In the genomic region with DNA sequence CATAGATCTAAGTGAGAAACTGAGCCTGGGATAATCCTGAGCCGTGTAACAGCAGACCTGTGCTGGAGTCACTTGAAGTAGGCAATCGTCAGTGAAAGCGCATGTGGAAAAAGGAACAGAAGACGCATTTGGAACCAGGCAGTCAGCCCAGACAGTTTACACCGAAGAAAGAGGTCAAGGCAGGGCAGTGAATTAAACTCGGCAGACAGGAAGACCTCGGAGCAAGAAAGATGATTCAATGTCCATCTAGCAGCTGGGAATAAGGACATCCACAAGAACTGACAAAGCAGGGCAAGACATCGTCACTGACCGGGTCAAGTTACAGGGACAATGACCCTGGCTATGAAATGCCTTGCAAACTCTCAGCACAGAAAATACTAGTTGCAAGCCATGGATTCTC, we compare ENCODE assay signal across 29 mouse cellular contexts. TPM values are rescaled to one million over a fixed set of nuclear protein-coding genes. Genes with fewer than 3 reads are reported as not detected.
DNase-seq lines count a peak whose midpoint lies in the region; ATAC-seq lines count a peak whose summit lies in the region.
"Had no signal": no experiment of that assay in that cellular context is flagged by ENCODE, and none has a peak within 500 bp of the region (broad histone marks: within the 10 kb centered on the region; RNA-seq: fewer than 3 reads in every experiment).

No protein-coding gene starts in this region.

- no peaks in the 10 kb centered on the region for H3K9me3 ChIP-seq in kidney, embryonic 16.5 days (ENCODE audit: low read length)
- H3K9me3 ChIP-seq: embryonic facial prominence, embryonic 12.5 days; embryonic facial prominence, embryonic 15.5 days; hindbrain, embryonic 13.5 days; intestine, embryonic 15.5 days had no signal

- H3K9ac ChIP-seq in kidney, embryonic 16.5 days (replicated peaks; ENCODE audit: low read length): no peak overlapping the region
- H3K9ac ChIP-seq: embryonic facial prominence, embryonic 12.5 days; embryonic facial prominence, embryonic 15.5 days; forebrain, postnatal 0 days; hindbrain, embryonic 13.5 days; intestine, embryonic 15.5 days had no signal

- ATAC-seq in kidney, embryonic 16.5 days (ENCODE audit: low FRiP score, low TSS enrichment): no peak
- ATAC-seq: forebrain, embryonic 14.5 days; forebrain, postnatal 0 days; hindbrain, embryonic 16.5 days; intestine, embryonic 15.5 days; Patski had no signal

- H3K4me3 ChIP-seq in kidney, embryonic 16.5 days (ENCODE audit: low read length): no peak overlapping the region
- H3K4me3 ChIP-seq: embryonic facial prominence, embryonic 12.5 days; embryonic facial prominence, embryonic 15.5 days; gastrocnemius, adult 2 months; hindbrain, embryonic 13.5 days; intestine, embryonic 15.5 days had no signal

- DNase-seq in adrenal gland, adult 2 months: peak; percentile 53
- no peak for DNase-seq in adrenal gland, postnatal 4 days (ENCODE audit: low spot score in 2 of 2)
- DNase-seq in kidney, postnatal 14 days: peak; percentile 12
- DNase-seq in adrenal gland, postnatal 10 days: peak; percentile 15
- peak; percentile 6 to 19 for DNase-seq in adrenal gland, postnatal 36 days
- no peak for DNase-seq in thymus, postnatal 36 days
- DNase-seq in right cerebral cortex, postnatal 10 days (ENCODE audit: low spot score in 2 of 2): no peak
- DNase-seq: B cell, adult 2 months; cerebellum, adult 11 months; cerebellum, adult 2 months; cerebellum, adult 9-11 months; cerebellum, postnatal 25 days; forebrain, postnatal 0 days; gastrocnemius, adult 2 months; gastrocnemius, postnatal 14 days; heart, adult 11 months had no signal

- no peaks in the 10 kb centered on the region for H3K36me3 ChIP-seq in kidney, embryonic 16.5 days (ENCODE audit: insufficient read depth, low read length)
- H3K36me3 ChIP-seq: embryonic facial prominence, embryonic 12.5 days; embryonic facial prominence, embryonic 15.5 days; G1E; hindbrain, embryonic 13.5 days; intestine, embryonic 15.5 days had no signal

- no peaks in the 10 kb centered on the region for H3K4me1 ChIP-seq in kidney, embryonic 16.5 days (ENCODE audit: insufficient read depth, low read length)
- H3K4me1 ChIP-seq: embryonic facial prominence, embryonic 12.5 days; embryonic facial prominence, embryonic 15.5 days; hindbrain, embryonic 13.5 days; intestine, embryonic 15.5 days had no signal

- WGBS in kidney, embryonic 16.5 days: 33% methylated on average over 9 of the region's 9 CpGs

- no peaks in the 10 kb centered on the region for H3K27me3 ChIP-seq in kidney, embryonic 16.5 days (ENCODE audit: insufficient read depth, low read length)
- H3K27me3 ChIP-seq: embryonic facial prominence, embryonic 12.5 days; embryonic facial prominence, embryonic 15.5 days; hindbrain, embryonic 13.5 days; intestine, embryonic 15.5 days; Patski had no signal

- no peak overlapping the region for H3K27ac ChIP-seq in kidney, embryonic 16.5 days (ENCODE audit: low read length)
- H3K27ac ChIP-seq: embryonic facial prominence, embryonic 12.5 days; embryonic facial prominence, embryonic 15.5 days; gastrocnemius, adult 2 months; hindbrain, embryonic 13.5 days; intestine, embryonic 15.5 days had no signal

- no peak overlapping the region for H3K4me2 ChIP-seq in kidney, embryonic 16.5 days (replicated peaks; ENCODE audit: low read depth, low read length)
- H3K4me2 ChIP-seq: embryonic facial prominence, embryonic 12.5 days; embryonic facial prominence, embryonic 15.5 days; heart, embryonic 11.5 days; hindbrain, embryonic 13.5 days; intestine, embryonic 15.5 days had no signal

RNA-seq across cellular contexts. Expression of gene Shisa6, which starts 10.1 kb away (rescaled TPM):
- under 1 TPM; 0.63 to 0.97 TPM for total RNA-seq in adrenal gland, adult 2 months (2021)
- 0.10 and 0.30 TPM in 2 replicates for polyA plus RNA-seq in adrenal gland, adult 2 months (2012; rRNA removed)
- total RNA-seq in adrenal gland, postnatal 4 days (2021): under 1 TPM; 0.31 to 0.45 TPM
- 0.26 and 0.85 TPM in 2 replicates for polyA plus RNA-seq in kidney, embryonic 16.5 days (2015; fragmentation: Nextera tagmentation; extraction: Ambion mirVana)
- total RNA-seq in adrenal gland, postnatal 10 days (2021): under 1 TPM; 0.15 to 0.21 TPM
- under 1 TPM; 0.07 to 0.46 TPM for total RNA-seq in adrenal gland, postnatal 36 days (2021)
- total RNA-seq: CH12.LX; common myeloid progenitor, adult 5-6 weeks; hematopoietic stem cell, adult 5-6 weeks had no signal
- polyA plus RNA-seq: G1E, Patski had no signal

Comparison
In these comparisons a context has a peak if more than half of its experiments do, and no peak if none do; other contexts are left out.
1. DNase-seq: peak in adrenal gland, adult 2 months (single experiment), kidney, postnatal 14 days (single experiment), adrenal gland, postnatal 10 days (single experiment) and adrenal gland, postnatal 36 days (2 of 2); none in adrenal gland, postnatal 4 days (0 of 2), thymus, postnatal 36 days (0 of 2) and right cerebral cortex, postnatal 10 days (0 of 2).